In the genomic region with DNA sequence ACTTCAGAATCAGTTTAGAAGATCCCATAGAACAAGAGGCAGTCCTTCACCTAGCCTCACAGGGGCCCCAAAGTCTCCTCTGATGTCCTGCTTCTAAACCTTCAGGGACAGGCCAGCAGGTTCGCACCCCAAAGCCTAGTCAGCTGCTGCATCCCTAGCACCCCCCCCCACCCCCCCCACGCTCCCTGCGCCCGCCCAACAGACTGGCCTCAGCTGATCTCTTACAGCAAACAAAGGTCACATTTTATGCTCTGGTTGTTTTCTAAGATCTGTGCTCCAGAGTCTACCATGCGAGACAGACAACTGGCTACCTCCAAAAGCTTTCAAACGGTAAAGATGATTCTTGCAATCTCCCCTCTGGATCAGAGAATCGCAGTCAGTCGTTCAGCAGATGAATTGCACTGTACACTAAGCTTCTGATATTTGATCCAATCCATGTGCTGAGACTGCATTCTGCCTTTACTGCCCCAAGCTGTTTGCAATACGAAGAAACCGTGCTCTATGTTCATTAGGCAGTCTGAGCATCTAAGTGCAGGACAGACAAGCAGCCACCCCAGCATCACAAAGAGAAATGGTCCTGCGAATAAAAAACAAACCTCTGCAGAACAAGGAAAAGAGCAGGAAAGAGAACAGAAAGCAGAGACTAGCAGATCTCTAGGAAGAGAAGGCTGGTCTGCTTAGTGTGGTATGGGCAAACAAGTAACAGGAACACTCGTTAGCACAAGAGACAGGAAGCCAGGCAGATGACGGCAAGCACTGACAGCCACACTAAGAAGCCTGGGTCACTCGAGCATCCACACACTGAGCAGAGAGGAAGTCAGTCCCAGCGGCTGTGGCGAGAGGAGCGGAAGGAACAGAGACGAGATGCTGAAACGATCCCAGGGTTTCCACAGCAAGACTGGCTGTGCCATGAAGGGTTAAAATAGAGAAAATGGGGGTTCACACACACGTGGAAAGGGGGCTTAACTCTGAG, we compare ENCODE assay signal across 10 mouse cellular contexts. TPM values are rescaled to one million over a fixed set of nuclear protein-coding genes. Genes with fewer than 3 reads are reported as not detected.
DNase-seq lines count a peak whose midpoint lies in the region; ATAC-seq and TF ChIP-seq lines count a peak whose summit lies in the region.
"Had no signal": no experiment of that assay in that cellular context is flagged by ENCODE, and none has a peak within 500 bp of the region (broad histone marks: within the 10 kb centered on the region; RNA-seq: fewer than 3 reads in every experiment).

No protein-coding gene starts in this region.

- no peaks in the 10 kb centered on the region for H3K4me1 ChIP-seq in MEL (ENCODE audit: control insufficient read depth in 1 of 2, insufficient read depth in 2 of 2, low read length in 2 of 2)
- peaks cover 11% of the 10 kb centered on the region for H3K4me1 ChIP-seq in hindbrain, embryonic 15.5 days (replicated peaks)

- peak overlapping the region; percentile 32 for H3K4me2 ChIP-seq in hindbrain, embryonic 15.5 days

- no peaks in the 10 kb centered on the region for H3K79me2 ChIP-seq in MEL (ENCODE audit: control insufficient read depth, insufficient read depth, low read length, poor library complexity)

- no peak overlapping the region for H3K9ac ChIP-seq in MEL (ENCODE audit: control insufficient read depth, low read depth, low read length, poor library complexity, severe bottlenecking)
- H3K9ac ChIP-seq in hindbrain, embryonic 15.5 days, result no peak overlapping the region

- no peak for TF ChIP-seq RAD21 in MEL (IDR thresholded peaks at IDR 0.05; ENCODE audit: low read depth, low read length)

- peaks cover 0 to 20% of the 10 kb centered on the region in 2 experiments; a peak in 2 of 4 replicates for H3K36me3 ChIP-seq in MEL (ENCODE audit: control insufficient read depth in 1 of 2, insufficient read depth in 2 of 2, low read length in 2 of 2)
- no peaks in the 10 kb centered on the region; the same call in 1 of the 2 replicates for H3K36me3 ChIP-seq in hindbrain, embryonic 15.5 days

- TF ChIP-seq EP300 in MEL (IDR thresholded peaks at IDR 0.05; ENCODE audit: low read depth in 1 of 2, low read length in 2 of 2), result no peak

- H3K9me3 ChIP-seq in MEL (replicated peaks; ENCODE audit: insufficient read depth, low read length), result no peaks in the 10 kb centered on the region
- no peaks in the 10 kb centered on the region for H3K9me3 ChIP-seq in hindbrain, embryonic 15.5 days

- H3K27ac ChIP-seq in MEL (ENCODE audit: control insufficient read depth, low read depth, low read length), result no peak overlapping the region
- H3K27ac ChIP-seq in hindbrain, embryonic 15.5 days (replicated peaks), result peak overlapping the region; percentile 38; the same call in 1 of the 2 replicates

- no peak for DNase-seq in MEL (ENCODE audit: low read depth, low spot score)
- DNase-seq in ovary, postnatal 14 days (ENCODE audit: low spot score), result no peak
- no peak for DNase-seq in frontal cortex, adult 2 months (ENCODE audit: extremely low spot score in 1 of 2, low spot score in 1 of 2)
- no peak for DNase-seq in left cerebral cortex, adult 8-10 months (ENCODE audit: low spot score in 2 of 2)
- no peak for DNase-seq in thymus, postnatal 0 days (ENCODE audit: low spot score)
- DNase-seq: right cerebral cortex, postnatal 14 days had no signal

- TF ChIP-seq POLR2A in MEL (IDR thresholded peaks at IDR 0.05; ENCODE audit: control insufficient read depth in 1 of 2, insufficient read depth in 1 of 2, low read depth in 1 of 2, low read length in 2 of 2, poor library complexity in 1 of 2), result peak in 1 of 2 experiments; percentile 22; a peak in 2 of 4 replicates

- WGBS in hindbrain, embryonic 15.5 days, result 17% methylated on average over 20 of the region's 20 CpGs

- no peak for TF ChIP-seq CTCF in MEL (IDR thresholded peaks at IDR 0.05 in 2 of 3, conservative IDR thresholded peaks at IDR 0.05 in 1 of 3; ENCODE audit: control insufficient read depth in 1 of 3, insufficient read depth in 1 of 3, low read depth in 2 of 3, low read length in 3 of 3, poor library complexity in 1 of 3, severe bottlenecking in 1 of 3)

- no peak overlapping the region for H3K4me3 ChIP-seq in MEL (ENCODE audit: control insufficient read depth in 1 of 2, insufficient read depth in 1 of 2, low read depth in 2 of 2, low read length in 2 of 2)
- no peak overlapping the region for H3K4me3 ChIP-seq in hindbrain, embryonic 15.5 days

- H3K27me3 ChIP-seq in MEL (ENCODE audit: control insufficient read depth in 1 of 2, insufficient read depth in 2 of 2, low read length in 2 of 2), result no peaks in the 10 kb centered on the region
- H3K27me3 ChIP-seq in hindbrain, embryonic 15.5 days, result no peaks in the 10 kb centered on the region
- H3K27me3 ChIP-seq: Patski had no signal

- ATAC-seq in common myeloid progenitor, adult 5-6 weeks (replicated peaks; ENCODE audit: low read depth, poor library complexity, severe bottlenecking), result peak; percentile 96
- peak; percentile 51; the same call in 1 of the 2 replicates for ATAC-seq in hindbrain, embryonic 15.5 days (ENCODE audit: low FRiP score, low read depth)
- peak; percentile 80 for ATAC-seq in megakaryocyte, adult 5-6 weeks (ENCODE audit: poor library complexity, severe bottlenecking)
- ATAC-seq: Patski had no signal

TF ChIP-seq in MEL, 35 proteins besides CTCF, POLR2A, EP300 and RAD21:
- TF ChIP-seq USF1 (IDR thresholded peaks at IDR 0.05; ENCODE audit: low read depth, low read length) (no peak), POLR2AphosphoS2 (IDR thresholded peaks at IDR 0.05; ENCODE audit: low read length) (peak; percentile 51; the same call in 1 of the 2 replicates)

RNA-seq across cellular contexts. Expression of gene Psat1, which starts 43.3 kb away (rescaled TPM):
- total RNA-seq in MEL (2012; rRNA removed), result 201 and 352 TPM in 2 replicates
- 100 to 1,000 TPM; 484 to 552 TPM for polyA plus RNA-seq in MEL (2012; ENCODE audit: insufficient read depth in 1 of 2, insufficient read length in 2 of 2, low read depth in 1 of 2, low replicate concordance in 2 of 2, missing spikeins in 1 of 2)
- total RNA-seq in common myeloid progenitor, adult 5-6 weeks (2017), result 91.8 and 92.1 TPM in 2 replicates
- 85.4 and 104 TPM in 2 replicates for polyA plus RNA-seq in hindbrain, embryonic 15.5 days (2015; fragmentation: Nextera tagmentation; extraction: Ambion mirVana)
- total RNA-seq in megakaryocyte, adult 5-6 weeks (2015), result 82.6 and 86.8 TPM in 2 replicates
- 56.3 and 58.2 TPM in 2 replicates for total RNA-seq in megakaryocyte, adult 5-6 weeks (2017)
- 112 and 121 TPM in 2 replicates for polyA plus RNA-seq in frontal cortex, adult 2 months (2012; rRNA removed)
- total RNA-seq in left cerebral cortex, adult 8-10 months (2022), result 100 to 1,000 TPM; 116 to 122 (median 118) TPM
- polyA plus RNA-seq in thymus, postnatal 0 days (2015; fragmentation: Nextera tagmentation; extraction: Ambion mirVana), result 119 and 138 TPM in 2 replicates
